Mouse (Mus musculus) B cell, adult 62 days (primary cell): Measurements from ENCODE around the gene Nox4. TPM values are rescaled to one million over a fixed set of nuclear protein-coding genes. Genes with fewer than 3 reads are reported as not detected.

Source experiments
- total RNA-seq: library from RNA; stranded (reverse); gene quantifications from 4 replicates; pipeline ENCODE4 v1.2.4, GENCODE M21; 2023

The Nox4 gene
- not detected in 4 replicates for total RNA-seq

GRCm38 (mm10) chr7:87245856-87246579, at the start of gene Nox4:
Gene Nox4, plus strand, starts transcription at chr7:87246096.

Other genes with a start within 250 kb of the Nox4 start
- 0.06 TPM in 1 of 4 replicates, not detected in the others for gene Vmn2r79, start 250.0 kb upstream of the Nox4 start, total RNA-seq
- gene Tyr, start 247.4 kb downstream of the Nox4 start, total RNA-seq, result not detected in 4 replicates